Mouse (Mus musculus) monocyte, adult 5-6 weeks (primary cell): ENCODE measurements around the gene Dkk2. TPM values are rescaled to one million over a fixed set of nuclear protein-coding genes. Genes with fewer than 3 reads are reported as not detected.

Experiments
- ATAC-seq: fragments of 153-309, 156-312 bp; replicated peaks from 2 replicates; pipeline ENCODE4 v1.8.0; 2017; ENCODE audit warnings: mild to moderate bottlenecking; ENCODE audit not compliant: low TSS enrichment, insufficient number of reproducible peaks, severe bottlenecking, poor library complexity, low FRiP score
- total RNA-seq: library from RNA; stranded (forward); fragments of 200-1000, 200-491, 200-594 nt; gene quantifications from 3 replicates; pipeline ENCODE4 v1.2.3, GENCODE M21; 2017

Gene Dkk2
- total RNA-seq, 1 experiment from 2014 or later = not detected

- ATAC-seq = no peak
These were observed 30.9 kb downstream of the Dkk2 start for GRCm38 (mm10) chr3:132115772-132116511.

- ATAC-seq = no peak
These were observed 36.3 kb downstream of the Dkk2 start for GRCm38 (mm10) chr3:132121344-132121743.

- ATAC-seq = no peak
These were observed 37.5 kb downstream of the Dkk2 start for GRCm38 (mm10) chr3:132122581-132122980.

- no peak for ATAC-seq
These were observed 40.2 kb downstream of the Dkk2 start for GRCm38 (mm10) chr3:132125227-132125740.

- no peak for ATAC-seq
These were observed 44.7 kb downstream of the Dkk2 start for GRCm38 (mm10) chr3:132129730-132130274.

GRCm38 (mm10) chr3:132130781-132131180 is 45.7 kb downstream of the Dkk2 start:
- ATAC-seq = no peak

GRCm38 (mm10) chr3:132131939-132132338 is 46.8 kb downstream of the Dkk2 start:
- no peak for ATAC-seq

- no peak for ATAC-seq
These were observed 49.4 kb downstream of the Dkk2 start for GRCm38 (mm10) chr3:132134502-132134901.

- no peak for ATAC-seq
These were observed 52.8 kb downstream of the Dkk2 start for GRCm38 (mm10) chr3:132137802-132138378.

- no peak for ATAC-seq
These were observed 55.9 kb downstream of the Dkk2 start for GRCm38 (mm10) chr3:132141031-132141430.

GRCm38 (mm10) chr3:132149446-132150025 is 64.4 kb downstream of the Dkk2 start:
- ATAC-seq = no peak

GRCm38 (mm10) chr3:132158817-132159216 is 73.7 kb downstream of the Dkk2 start:
- no peak for ATAC-seq

- no peak for ATAC-seq
These were observed 83.8 kb downstream of the Dkk2 start for GRCm38 (mm10) chr3:132168911-132169310.

- ATAC-seq = no peak
These were observed 101.9 kb downstream of the Dkk2 start for GRCm38 (mm10) chr3:132186888-132187552.

GRCm38 (mm10) chr3:132201950-132202349 is 116.9 kb downstream of the Dkk2 start:
- no peak for ATAC-seq

- no peak for ATAC-seq
These were observed 117.6 kb downstream of the Dkk2 start for GRCm38 (mm10) chr3:132202665-132203064.

- no peak for ATAC-seq
These were observed 122.4 kb downstream of the Dkk2 start for GRCm38 (mm10) chr3:132207469-132207868.

GRCm38 (mm10) chr3:132211260-132211659 is 126.2 kb downstream of the Dkk2 start:
- ATAC-seq = no peak

GRCm38 (mm10) chr3:132219977-132220487 is 134.9 kb downstream of the Dkk2 start:
- no peak for ATAC-seq
